In genomic region chr5:122091070-122091469, GRCm38 (mm10) we compare ENCODE assay signal across 9 mouse cellular contexts. TPM values are rescaled to one million over a fixed set of nuclear protein-coding genes. Genes with fewer than 3 reads are reported as not detected.
DNase-seq lines count a peak whose midpoint lies in the region; ATAC-seq and TF ChIP-seq lines count a peak whose summit lies in the region.
"Had no signal": no experiment of that assay in that cellular context is flagged by ENCODE, and none has a peak within 500 bp of the region (broad histone marks: within the 10 kb centered on the region; RNA-seq: fewer than 3 reads in every experiment).

No protein-coding gene starts in this region.

- no peaks in the 10 kb centered on the region for H3K9me3 ChIP-seq in liver, embryonic 12.5 days (replicated peaks)

- no peak overlapping the region for H3K27ac ChIP-seq in liver, embryonic 12.5 days

- TF ChIP-seq CTCF in Patski (IDR thresholded peaks at IDR 0.05) = peak; percentile 94
- TF ChIP-seq CTCF in lung, adult 2 months (IDR thresholded peaks at IDR 0.05; ENCODE audit: insufficient read depth, low read length) = peak; percentile 48; the same call in 1 of the 2 replicates

- WGBS in liver, embryonic 12.5 days (ENCODE audit: insufficient replicate concordance) = 13% methylated on average over 15 of the region's 15 CpGs
- WGBS in lung, adult 2 months = 12% methylated on average over 15 of the region's 15 CpGs

- H3K4me1 ChIP-seq in liver, embryonic 12.5 days = no peaks in the 10 kb centered on the region
- no peaks in the 10 kb centered on the region for H3K4me1 ChIP-seq in lung, adult 2 months (ENCODE audit: control insufficient read depth, insufficient read depth, low read length)

- H3K9ac ChIP-seq in liver, embryonic 12.5 days = no peak overlapping the region

- no peak for TF ChIP-seq POLR2A in lung, adult 2 months (IDR thresholded peaks at IDR 0.05; ENCODE audit: borderline replicate concordance, extremely low read depth, low read depth, low read length)

- CTCF ChIA-PET in Patski (lab: Charles Lee) = interaction anchor here (1.0 to 1.8 kb wide), 3 partner anchors 12 to 111 kb away, joined by 3 to 4 read pairs (median 3); no protein-coding TSS in a partner anchor

- ATAC-seq in liver, embryonic 12.5 days = no peak
- ATAC-seq in Patski = no peak

- in situ Hi-C loops in Patski (cut with MboI; ENCODE audit: low pct_unique_long_range_greater_than_20kb) = no loop called here

- POLR2A ChIA-PET in Patski (lab: Charles Lee) = no interaction called here

- no peak overlapping the region for H3K4me2 ChIP-seq in liver, embryonic 12.5 days

- DNase-seq in liver (peak; percentile 69), Patski (ENCODE audit: low read depth, low spot score) (no peak)
- peak; percentile 42 to 55 for DNase-seq in cerebellum, postnatal 36 days
- DNase-seq in heart, postnatal 4 days = peak; percentile 78
- DNase-seq in lung, adult 2 months = peak; percentile 27
- DNase-seq in retina, postnatal 7 days (ENCODE audit: low read depth, low spot score) = peak; percentile 61
- DNase-seq in left cerebral cortex, adult 11 months (ENCODE audit: low spot score) = no peak

- H3K36me3 ChIP-seq in liver, embryonic 12.5 days = no peaks in the 10 kb centered on the region

- H3K27me3 ChIP-seq in liver, embryonic 12.5 days (replicated peaks) = peaks cover 10% of the 10 kb centered on the region; the same call in 1 of the 2 replicates
- peaks cover 12% of the 10 kb centered on the region for H3K27me3 ChIP-seq in Patski

- H3K4me3 ChIP-seq in liver, embryonic 12.5 days = no peak overlapping the region
- no peak overlapping the region for H3K4me3 ChIP-seq in lung, adult 2 months (replicated peaks; ENCODE audit: extremely low read depth, low read depth, low read length)

RNA-seq across cellular contexts. Expression of gene Myl2, which starts 9.7 kb away (rescaled TPM):
- 0.35 and 2.5 TPM in 2 replicates for polyA plus RNA-seq in liver, embryonic 12.5 days (2016; fragmentation: Nextera tagmentation; extraction: Ambion mirVana)
- not detected for polyA plus RNA-seq in Patski (2021)
- total RNA-seq in heart, postnatal 4 days (2021) = over 10,000 TPM; 18,495 to 19,403 TPM
- polyA plus RNA-seq in lung, adult 2 months (2012; rRNA removed) = 0.37 TPM in 1 of 2 replicates, not detected in the other

RNA-seq across cellular contexts. Expression of gene Cux2, which starts 41.2 kb away (rescaled TPM):
- polyA plus RNA-seq in liver, embryonic 12.5 days (2016; fragmentation: Nextera tagmentation; extraction: Ambion mirVana) = 2.5 and 2.7 TPM in 2 replicates
- polyA plus RNA-seq in Patski (2021) = 1.6 TPM
- 10 to 100 TPM; 12.2 to 13.6 TPM for total RNA-seq in heart, postnatal 4 days (2021)
- 5.6 and 6.4 TPM in 2 replicates for polyA plus RNA-seq in lung, adult 2 months (2012; rRNA removed)

RNA-seq across cellular contexts. Expression of gene Ccdc63, which starts 49.6 kb away (rescaled TPM):
- polyA plus RNA-seq in liver, embryonic 12.5 days (2016; fragmentation: Nextera tagmentation; extraction: Ambion mirVana) = not detected in 2 replicates
- not detected for polyA plus RNA-seq in Patski (2021)
- total RNA-seq in heart, postnatal 4 days (2021) = under 1 TPM in 1 of 2 experiments, not detected in 1; 0.36 TPM
- 0.14 and 0.27 TPM in 2 replicates for polyA plus RNA-seq in lung, adult 2 months (2012; rRNA removed)
- total RNA-seq: heart, postnatal 14 days had no signal

Comparison
In these comparisons a context has a peak if more than half of its experiments do, and no peak if none do; other contexts are left out.
1. DNase-seq: peak in liver (single experiment), cerebellum, postnatal 36 days (2 of 2), heart, postnatal 4 days (single experiment), lung, adult 2 months (single experiment) and retina, postnatal 7 days (single experiment); none in Patski (single experiment) and left cerebral cortex, adult 11 months (single experiment).